Mouse (Mus musculus): ENCODE results near the gene Prrt3.

- TF ChIP-seq CTCF (IDR thresholded peaks at IDR 0.05; ENCODE audit: borderline replicate concordance, insufficient read depth, low read length) (no peak), POLR2A (IDR thresholded peaks at IDR 0.05; ENCODE audit: low read depth, low read length) (no peak)
Measured at GRCm38 (mm10) chr6:113507130-113507529, 5.4 kb upstream of the Prrt3 start.
